Mouse (Mus musculus) cortical plate, adult 2 months (tissue): ENCODE measurements around the gene Eif4e1b. TPM values are rescaled to one million over a fixed set of nuclear protein-coding genes. Genes with fewer than 3 reads are reported as not detected.

Experiments used
- H3K27ac ChIP-seq: fragments of 200-500 bp; 2 replicates; pipeline ENCODE4 v1.5.1; 2012; ENCODE audit warnings: low read length, control low read depth, inconsistent platforms; ENCODE audit not compliant: insufficient read depth
- H3K4me1 ChIP-seq: fragments of 200-500 bp; 2 replicates; pipeline ENCODE4 v1.6.1; 2011; ENCODE audit warnings: low read length; ENCODE audit not compliant: control insufficient read depth, insufficient read depth
- H3K4me3 ChIP-seq: fragments of 200-500 bp; 2 replicates; pipeline ENCODE4 v1.5.1; 2011; ENCODE audit warnings: mild to moderate bottlenecking, low read length, control low read depth; ENCODE audit not compliant: insufficient read depth
- CTCF ChIP-seq: fragments of 200-500 bp; IDR thresholded peaks from 2 replicates; pipeline ENCODE4 v1.5.1; 2011; ENCODE audit warnings: mild to moderate bottlenecking, control low read depth, low read length; ENCODE audit not compliant: insufficient read depth; ENCODE audit errors: extremely low read depth
- POLR2A ChIP-seq: fragments of 200-500 bp; IDR thresholded peaks from 2 replicates; pipeline ENCODE4 v1.6.1; 2011; ENCODE audit warnings: mild to moderate bottlenecking, low read length, control low read depth; ENCODE audit not compliant: insufficient read depth; ENCODE audit errors: extremely low read depth
- polyA plus RNA-seq: library from polyadenylated mRNA; depleted of rRNA; stranded (reverse); fragments of >200 nt; gene quantifications from 2 replicates; pipeline ENCODE4 v1.2.3, GENCODE M21; 2012

Gene Eif4e1b
- polyA plus RNA-seq, 1 experiment, result not detected

DNA sequence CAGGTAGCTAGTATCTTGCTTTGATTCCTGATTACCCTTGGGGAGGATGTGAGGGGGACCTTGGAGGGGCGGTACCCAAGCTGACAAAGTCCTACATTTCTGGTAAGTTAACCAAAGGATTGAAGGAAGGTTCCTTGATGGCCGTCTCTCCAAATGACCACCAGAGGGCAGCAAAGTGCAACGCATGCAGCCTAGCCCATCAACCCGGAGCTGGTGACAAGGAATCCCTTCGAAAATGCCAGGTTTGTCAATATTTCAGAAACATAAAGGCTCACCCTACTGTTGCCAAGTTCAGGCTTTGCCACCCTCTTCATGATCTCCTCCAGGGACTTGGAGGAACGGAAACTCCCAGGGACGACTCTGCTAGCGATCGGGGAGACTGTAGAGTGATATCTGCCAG lies 15.9 kb downstream of the Eif4e1b start:
- no peak overlapping the region for H3K27ac ChIP-seq
- no peaks in the 10 kb centered on the region; the same call in 1 of the 2 replicates for H3K4me1 ChIP-seq
- TF ChIP-seq CTCF (peak; percentile 95), POLR2A (no peak)
- no peak overlapping the region for H3K4me3 ChIP-seq

- no peak overlapping the region for H3K4me3 ChIP-seq
- H3K27ac ChIP-seq, result no peak overlapping the region
- no peaks in the 10 kb centered on the region; the same call in 1 of the 2 replicates for H3K4me1 ChIP-seq
- TF ChIP-seq POLR2A (no peak), CTCF (no peak)
Observed at GRCm38 (mm10) chr13:54800206-54800605, 16.4 kb downstream of the Eif4e1b start.

DNA sequence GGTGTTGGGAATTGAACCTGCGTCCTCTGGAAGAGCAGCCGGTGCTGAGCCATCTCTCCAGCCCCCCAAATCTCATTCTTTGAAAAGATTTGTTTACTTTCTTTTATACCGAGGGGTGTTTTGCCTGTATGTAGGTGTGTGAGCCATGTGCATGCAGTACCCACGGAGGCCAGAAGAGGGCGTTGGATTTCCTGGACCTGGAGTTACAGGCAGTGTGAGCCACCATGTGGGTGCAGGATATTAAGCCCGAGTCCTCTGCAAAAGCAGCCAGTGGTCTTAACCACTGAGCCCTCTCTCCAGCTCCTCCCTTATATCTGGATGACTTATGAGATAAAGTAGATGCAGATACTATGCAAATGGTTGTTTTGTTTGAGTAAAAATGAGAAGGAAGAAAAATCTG lies 19.2 kb downstream of the Eif4e1b start:
- Histone ChIP-seq H3K4me1 (no peaks in the 10 kb centered on the region; the same call in 1 of the 2 replicates), H3K27ac (no peak overlapping the region), H3K4me3 (no peak overlapping the region)
- TF ChIP-seq POLR2A (no peak), CTCF (0 out of 2 replicates have a peak, but pooled peaks have one; percentile 3)

DNA sequence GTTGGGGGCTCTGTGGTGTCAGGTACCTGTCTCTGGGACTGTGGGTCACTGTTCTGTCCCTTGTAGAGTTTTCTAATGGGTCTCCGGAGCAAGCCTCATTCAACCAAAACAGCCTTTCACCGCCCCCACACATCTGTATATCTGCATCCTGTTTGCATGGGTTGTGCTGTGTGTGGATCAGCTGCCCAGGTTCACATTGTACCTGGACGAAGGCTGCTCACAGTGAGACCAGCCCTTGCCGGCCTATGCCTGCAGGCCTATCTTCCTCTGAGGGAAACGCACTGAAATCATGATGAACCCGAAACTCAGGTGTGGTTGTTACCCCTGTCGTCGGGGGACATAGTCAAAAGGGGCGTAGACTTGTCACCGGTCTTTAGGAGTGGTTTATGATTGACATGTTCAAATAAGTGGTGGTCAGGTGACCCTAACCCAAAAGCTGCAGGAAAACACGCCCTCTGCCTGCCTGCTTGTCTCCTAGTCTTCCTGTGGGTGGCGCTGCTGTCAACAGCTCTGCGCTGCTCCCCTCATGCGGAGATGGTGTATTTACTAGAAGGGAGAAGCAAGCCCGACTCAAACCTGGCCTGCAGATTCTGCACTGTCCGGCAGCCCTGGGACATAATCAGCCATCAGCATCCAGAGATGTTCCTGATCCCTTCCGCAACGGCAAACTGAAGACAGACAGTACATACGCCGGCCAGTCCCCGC lies 21.5 kb downstream of the Eif4e1b start:
- peak; percentile 78 for TF ChIP-seq CTCF
- TF ChIP-seq POLR2A, result no peak
- H3K27ac ChIP-seq, result no peak overlapping the region
- H3K4me3 ChIP-seq, result no peak overlapping the region
- peaks cover 1% of the 10 kb centered on the region; the same call in 1 of the 2 replicates for H3K4me1 ChIP-seq

- Histone ChIP-seq H3K27ac (no peak overlapping the region), H3K4me1 (peaks cover 1% of the 10 kb centered on the region; the same call in 1 of the 2 replicates)
Observed at GRCm38 (mm10) chr13:54806434-54806976, 22.7 kb downstream of the Eif4e1b start.

DNA sequence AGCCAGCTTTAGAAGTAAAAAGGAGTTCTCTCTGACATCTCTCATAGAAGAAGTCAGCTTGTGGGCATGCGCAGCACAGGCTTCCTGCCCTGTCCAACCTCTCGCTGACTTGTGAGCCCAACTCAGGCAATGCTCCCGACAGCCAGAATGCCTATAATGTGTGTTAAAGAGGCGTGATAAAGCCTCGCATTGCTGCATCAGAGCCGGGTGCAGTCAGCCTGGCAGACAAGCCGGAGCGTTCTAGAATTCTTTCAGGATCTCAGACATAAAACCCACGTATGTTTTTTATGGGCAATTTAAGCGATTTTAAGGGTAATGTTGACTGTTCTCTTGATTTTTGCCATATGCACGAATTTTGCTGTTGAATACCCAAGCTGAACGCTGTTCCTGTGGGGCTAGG lies 24.3 kb downstream of the Eif4e1b start:
- Histone ChIP-seq H3K4me1 (peaks cover 5% of the 10 kb centered on the region; the same call in 1 of the 2 replicates), H3K27ac (no peak overlapping the region), H3K4me3 (no peak overlapping the region)
- no peak for TF ChIP-seq CTCF
- no peak for TF ChIP-seq POLR2A

More at GRCm38 (mm10) chr13:54806434-54806976, 22.7 kb downstream of the Eif4e1b start:
- H3K4me3 ChIP-seq, result no peak overlapping the region
- no peak for TF ChIP-seq CTCF
- no peak for TF ChIP-seq POLR2A

DNA sequence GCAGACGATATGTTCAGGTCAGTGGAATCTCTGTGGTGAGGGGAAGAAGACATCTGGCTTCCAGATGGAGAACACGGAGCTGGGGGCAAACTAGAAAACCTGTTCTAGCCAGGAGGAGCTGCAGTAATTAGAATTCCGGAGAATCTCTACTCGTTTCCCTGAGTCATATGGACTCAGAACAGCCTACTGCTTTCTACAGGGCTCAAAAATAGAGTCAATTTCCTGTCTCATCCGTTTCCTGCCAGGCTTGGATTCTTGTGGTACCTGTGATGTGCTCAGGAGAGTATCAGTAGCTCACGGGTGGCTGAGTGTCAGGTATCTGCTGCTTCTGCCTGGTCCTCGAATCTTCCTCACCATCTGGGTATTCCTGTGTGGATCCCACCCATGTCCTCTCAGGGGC lies 27.7 kb downstream of the Eif4e1b start:
- Histone ChIP-seq H3K4me1 (peaks cover 5% of the 10 kb centered on the region; the same call in 1 of the 2 replicates), H3K27ac (no peak overlapping the region), H3K4me3 (no peak overlapping the region)
- TF ChIP-seq CTCF (no peak), POLR2A (no peak)

DNA sequence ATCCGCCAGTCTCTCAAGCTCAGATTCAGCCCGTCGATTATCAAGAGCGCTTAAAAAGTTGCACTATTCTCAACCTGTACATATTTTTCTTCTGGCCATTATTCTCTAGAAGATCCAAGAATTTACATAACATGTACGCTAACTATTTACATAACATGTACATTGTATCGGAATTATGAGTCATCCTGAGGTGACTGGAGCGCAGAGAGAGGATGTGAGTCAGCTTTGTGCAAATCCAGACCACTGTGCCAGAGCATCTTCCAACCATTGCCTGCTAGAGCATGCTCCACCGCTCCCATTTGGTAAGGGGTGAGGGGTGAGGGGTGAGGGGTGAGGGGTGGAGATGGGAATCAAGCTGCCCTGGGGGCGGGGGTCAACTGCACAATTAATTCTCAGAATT lies 29.6 kb downstream of the Eif4e1b start:
- no peak for TF ChIP-seq POLR2A
- no peak for TF ChIP-seq CTCF
- no peak overlapping the region for H3K27ac ChIP-seq
- peaks cover 4% of the 10 kb centered on the region; the same call in 1 of the 2 replicates for H3K4me1 ChIP-seq
- H3K4me3 ChIP-seq, result no peak overlapping the region

DNA sequence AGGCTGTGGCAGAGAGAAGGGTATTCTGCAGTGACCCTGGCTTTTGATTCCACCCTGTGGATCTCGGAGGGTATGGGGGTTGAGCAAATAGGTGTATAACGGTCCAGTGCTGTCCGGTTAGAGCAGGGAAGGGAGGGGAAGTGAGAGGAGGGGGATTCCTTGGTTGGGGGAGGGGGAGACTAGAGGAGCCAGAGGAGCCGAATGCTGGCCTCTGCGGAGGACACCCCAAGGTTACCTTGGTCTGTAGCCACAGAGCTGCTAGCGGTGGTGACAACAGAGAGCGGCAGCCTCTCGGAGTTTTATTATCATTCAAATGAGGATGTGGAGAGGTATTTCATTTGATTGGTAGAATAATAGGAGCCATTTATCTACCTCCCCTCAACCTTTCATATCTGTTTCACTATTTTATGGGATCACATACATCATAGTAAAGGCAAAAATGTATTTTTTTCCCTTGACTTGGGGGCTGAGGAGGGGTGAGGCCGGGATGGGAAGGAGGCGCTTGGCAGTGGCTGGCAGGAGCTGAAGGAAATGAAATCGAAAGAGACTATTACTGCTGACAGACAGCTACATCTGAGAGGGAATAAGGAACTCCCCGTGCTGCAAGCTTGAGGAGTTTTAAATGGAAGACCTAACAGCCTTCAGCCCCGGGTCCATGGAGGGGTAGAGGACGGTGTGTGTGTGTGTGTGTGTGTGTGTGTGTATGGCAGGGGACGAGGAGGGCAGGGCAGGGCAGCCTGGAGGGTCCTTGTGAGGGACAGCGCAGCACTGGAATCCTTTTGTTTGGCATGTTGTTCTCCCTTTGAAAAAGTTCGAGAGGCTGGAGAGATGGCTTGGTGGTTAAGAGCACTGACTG lies 34.8 kb downstream of the Eif4e1b start:
- Histone ChIP-seq H3K4me1 (no peaks in the 10 kb centered on the region), H3K4me3 (no peak overlapping the region), H3K27ac (no peak overlapping the region)
- TF ChIP-seq POLR2A (no peak), CTCF (no peak)
